Mouse (Mus musculus): ENCODE measurements around the gene Nbea. TPM values are rescaled to one million over a fixed set of nuclear protein-coding genes. Genes with fewer than 3 reads are reported as not detected.
"Not testable (repeated sequence)": the region's sequence is repeated elsewhere in the genome, so short reads cannot be mapped to it uniquely, and the experiment has no call there.

Nbea gene
- polyA plus RNA-seq, 1 experiment from 2014 or later = 8.5 TPM

GRCm38 (mm10) chr3:56000259-56000658 lies 183.2 kb downstream of the Nbea start:
- no peaks in the 10 kb centered on the region for H3K36me3 ChIP-seq
- H3K27me3 ChIP-seq (replicated peaks) = no peaks in the 10 kb centered on the region
- 4% methylated on average over 1 of the region's 1 CpGs for WGBS
- H3K27ac ChIP-seq = no peak overlapping the region
- no peaks in the 10 kb centered on the region for H3K4me1 ChIP-seq (replicated peaks)
- no peak for ATAC-seq
- no peaks in the 10 kb centered on the region for H3K9me3 ChIP-seq
- no peak overlapping the region for H3K4me3 ChIP-seq (replicated peaks)
- no peak overlapping the region for H3K9ac ChIP-seq
- no peak overlapping the region for H3K4me2 ChIP-seq (replicated peaks)

- Histone ChIP-seq H3K27me3 (replicated peaks) (no peaks in the 10 kb centered on the region), H3K4me1 (replicated peaks) (no peaks in the 10 kb centered on the region), H3K9me3 (no peaks in the 10 kb centered on the region), H3K9ac (no peak overlapping the region), H3K4me2 (replicated peaks) (no peak overlapping the region), H3K36me3 (peaks cover 4% of the 10 kb centered on the region; the same call in 1 of the 2 replicates), H3K27ac (no peak overlapping the region), H3K4me3 (replicated peaks) (no peak overlapping the region)
- WGBS = 78% methylated on average over 2 of the region's 2 CpGs
- no peak for ATAC-seq
These were observed 205.1 kb downstream of the Nbea start for GRCm38 (mm10) chr3:55978361-55978760.

- H3K27ac ChIP-seq; ATAC-seq; H3K4me1 ChIP-seq (replicated peaks); H3K27me3 ChIP-seq (replicated peaks); H3K9me3 ChIP-seq; H3K36me3 ChIP-seq; H3K4me3 ChIP-seq (replicated peaks); H3K4me2 ChIP-seq (replicated peaks); H3K9ac ChIP-seq: not testable (repeated sequence)
- 98% methylated on average over 14 of the region's 14 CpGs for WGBS
These were observed 206.5 kb downstream of the Nbea start for GRCm38 (mm10) chr3:55976986-55977385.

GRCm38 (mm10) chr3:55965723-55966156 lies 217.8 kb downstream of the Nbea start:
- WGBS = 83% methylated on average over 10 of the region's 10 CpGs
- ATAC-seq = no peak
- H3K9me3 ChIP-seq = no peaks in the 10 kb centered on the region
- H3K27ac ChIP-seq = no peak overlapping the region
- H3K9ac ChIP-seq = no peak overlapping the region
- H3K27me3 ChIP-seq (replicated peaks) = no peaks in the 10 kb centered on the region
- H3K36me3 ChIP-seq = no peaks in the 10 kb centered on the region
- H3K4me2 ChIP-seq (replicated peaks) = no peak overlapping the region
- no peak overlapping the region for H3K4me3 ChIP-seq (replicated peaks)
- H3K4me1 ChIP-seq (replicated peaks) = no peaks in the 10 kb centered on the region

GRCm38 (mm10) chr3:55963032-55963431 lies 220.5 kb downstream of the Nbea start:
- Histone ChIP-seq H3K9ac (no peak overlapping the region), H3K9me3 (no peaks in the 10 kb centered on the region), H3K27me3 (replicated peaks) (no peaks in the 10 kb centered on the region), H3K4me3 (replicated peaks) (no peak overlapping the region), H3K27ac (no peak overlapping the region), H3K4me2 (replicated peaks) (no peak overlapping the region), H3K36me3 (no peaks in the 10 kb centered on the region), H3K4me1 (replicated peaks) (no peaks in the 10 kb centered on the region)
- ATAC-seq = no peak
- WGBS = 73% methylated on average over 8 of the region's 8 CpGs

- WGBS = 74% methylated on average over 5 of the region's 5 CpGs
- Histone ChIP-seq H3K4me3 (replicated peaks) (no peak overlapping the region), H3K27ac (no peak overlapping the region), H3K36me3 (no peaks in the 10 kb centered on the region), H3K9ac (no peak overlapping the region), H3K4me2 (replicated peaks) (no peak overlapping the region), H3K4me1 (replicated peaks) (no peaks in the 10 kb centered on the region), H3K9me3 (no peaks in the 10 kb centered on the region), H3K27me3 (replicated peaks) (no peaks in the 10 kb centered on the region)
- ATAC-seq = peak; percentile 49; the same call in 1 of the 2 replicates
These were observed 233.5 kb downstream of the Nbea start for GRCm38 (mm10) chr3:55949994-55950393.

- Histone ChIP-seq H3K27me3 (replicated peaks) (no peaks in the 10 kb centered on the region), H3K36me3 (no peaks in the 10 kb centered on the region), H3K9ac (no peak overlapping the region), H3K9me3 (no peaks in the 10 kb centered on the region), H3K4me1 (replicated peaks) (no peaks in the 10 kb centered on the region), H3K27ac (no peak overlapping the region), H3K4me3 (replicated peaks) (no peak overlapping the region), H3K4me2 (replicated peaks) (no peak overlapping the region)
- WGBS = 91% methylated on average over 2 of the region's 2 CpGs
- ATAC-seq = no peak
These were observed 234.4 kb downstream of the Nbea start for GRCm38 (mm10) chr3:55949148-55949547.

GRCm38 (mm10) chr3:55927343-55927742 lies 256.2 kb downstream of the Nbea start:
- Histone ChIP-seq H3K4me1 (replicated peaks) (no peaks in the 10 kb centered on the region), H3K27me3 (replicated peaks) (no peaks in the 10 kb centered on the region), H3K36me3 (no peaks in the 10 kb centered on the region), H3K4me2 (replicated peaks) (no peak overlapping the region), H3K27ac (no peak overlapping the region), H3K4me3 (replicated peaks) (no peak overlapping the region), H3K9me3 (no peaks in the 10 kb centered on the region), H3K9ac (no peak overlapping the region)
- ATAC-seq = no peak
- WGBS = 84% methylated on average over 2 of the region's 2 CpGs

GRCm38 (mm10) chr3:55909290-55909689 lies 274.2 kb downstream of the Nbea start:
- ATAC-seq = no peak
- H3K4me2 ChIP-seq (replicated peaks) = no peak overlapping the region
- H3K27ac ChIP-seq = no peak overlapping the region
- WGBS = 84% methylated on average over 1 of the region's 1 CpGs
- no peak overlapping the region for H3K4me3 ChIP-seq (replicated peaks)
- no peaks in the 10 kb centered on the region for H3K27me3 ChIP-seq (replicated peaks)
- H3K9me3 ChIP-seq = no peaks in the 10 kb centered on the region
- no peaks in the 10 kb centered on the region for H3K4me1 ChIP-seq (replicated peaks)
- no peak overlapping the region for H3K9ac ChIP-seq
- H3K36me3 ChIP-seq = no peaks in the 10 kb centered on the region

GRCm38 (mm10) chr3:55890574-55890973 lies 292.9 kb downstream of the Nbea start:
- H3K36me3 ChIP-seq = no peaks in the 10 kb centered on the region
- H3K9ac ChIP-seq = no peak overlapping the region
- no peak overlapping the region for H3K27ac ChIP-seq
- no peaks in the 10 kb centered on the region for H3K9me3 ChIP-seq
- ATAC-seq = no peak
- H3K4me2 ChIP-seq (replicated peaks) = no peak overlapping the region
- 74% methylated on average over 5 of the region's 5 CpGs for WGBS
- no peaks in the 10 kb centered on the region for H3K27me3 ChIP-seq (replicated peaks)
- H3K4me1 ChIP-seq (replicated peaks) = no peaks in the 10 kb centered on the region
- H3K4me3 ChIP-seq (replicated peaks) = no peak overlapping the region

- H3K36me3 ChIP-seq = no peaks in the 10 kb centered on the region
- ATAC-seq = no peak
- WGBS = 71% methylated on average over 4 of the region's 4 CpGs
- no peaks in the 10 kb centered on the region for H3K4me1 ChIP-seq (replicated peaks)
- H3K4me2 ChIP-seq (replicated peaks) = no peak overlapping the region
- H3K27me3 ChIP-seq (replicated peaks) = no peaks in the 10 kb centered on the region
- no peak overlapping the region for H3K9ac ChIP-seq
- H3K4me3 ChIP-seq (replicated peaks) = no peak overlapping the region
- no peaks in the 10 kb centered on the region for H3K9me3 ChIP-seq
- H3K27ac ChIP-seq = no peak overlapping the region
These were observed 294.3 kb downstream of the Nbea start for GRCm38 (mm10) chr3:55889227-55889626.

GRCm38 (mm10) chr3:55887829-55888210 lies 295.7 kb downstream of the Nbea start:
- H3K4me3 ChIP-seq (replicated peaks) = no peak overlapping the region
- WGBS = 64% methylated on average over 2 of the region's 2 CpGs
- no peak overlapping the region for H3K27ac ChIP-seq
- H3K4me1 ChIP-seq (replicated peaks) = no peaks in the 10 kb centered on the region
- no peak overlapping the region for H3K4me2 ChIP-seq (replicated peaks)
- H3K27me3 ChIP-seq (replicated peaks) = no peaks in the 10 kb centered on the region
- H3K9me3 ChIP-seq = no peaks in the 10 kb centered on the region
- ATAC-seq = no peak
- no peaks in the 10 kb centered on the region for H3K36me3 ChIP-seq
- H3K9ac ChIP-seq = no peak overlapping the region

- Histone ChIP-seq H3K27ac (no peak overlapping the region), H3K4me1 (replicated peaks) (no peaks in the 10 kb centered on the region), H3K9me3 (no peaks in the 10 kb centered on the region), H3K36me3 (no peaks in the 10 kb centered on the region), H3K9ac (no peak overlapping the region), H3K4me3 (replicated peaks) (no peak overlapping the region), H3K27me3 (replicated peaks) (no peaks in the 10 kb centered on the region), H3K4me2 (replicated peaks) (no peak overlapping the region)
- no peak for ATAC-seq
- 79% methylated on average over 10 of the region's 10 CpGs for WGBS
These were observed 296.2 kb downstream of the Nbea start for GRCm38 (mm10) chr3:55887193-55887828.
